Mouse (Mus musculus) G1E (cell line): ENCODE results near the gene Lrrc25. TPM values are rescaled to one million over a fixed set of nuclear protein-coding genes. Genes with fewer than 3 reads are reported as not detected.

Experiments used
- ATAC-seq: 2 replicates; pipeline ENCODE4 v1.8.0; 2016; ENCODE audit warnings: mild to moderate bottlenecking; ENCODE audit not compliant: insufficient number of reproducible peaks, poor library complexity, low FRiP score, severe bottlenecking; ENCODE audit errors: extremely low read depth
- DNase-seq: peaks from one replicate; pipeline ENCODE4 v3.0.0; 2012; ENCODE audit warnings: low spot score
- H3K27me3 ChIP-seq: 2 replicates; pipeline ENCODE4 v1.6.1; 2012; ENCODE audit warnings: mild to moderate bottlenecking, low read length, inconsistent platforms; ENCODE audit not compliant: insufficient read depth
- H3K36me3 ChIP-seq: replicated peaks from 2 replicates; pipeline ENCODE3; 2012; ENCODE audit warnings: mild to moderate bottlenecking, inconsistent platforms
- H3K4me1 ChIP-seq: 2 replicates; pipeline ENCODE4 v1.6.1; 2012; ENCODE audit warnings: low read depth, low read length, inconsistent platforms, mixed read lengths; ENCODE audit not compliant: insufficient read depth
- H3K4me3 ChIP-seq: 2 replicates; pipeline ENCODE4 v1.5.1; 2012; ENCODE audit warnings: low read depth, mild to moderate bottlenecking, inconsistent platforms, low read length, moderate library complexity, mixed read lengths
- H3K9me3 ChIP-seq: replicated peaks from 2 replicates; pipeline ENCODE4 v1.6.1; 2012; ENCODE audit warnings: inconsistent platforms
- CTCF ChIP-seq: IDR thresholded peaks from 2 replicates; pipeline ENCODE4 v1.5.1; 2012; ENCODE audit warnings: low read depth, low read length, inconsistent platforms, mixed read lengths
- GATA1 ChIP-seq: IDR thresholded peaks from 2 replicates; pipeline ENCODE4 v1.6.1; 2012; ENCODE audit warnings: borderline replicate concordance, low read length, inconsistent platforms, mixed read lengths
- GATA2 ChIP-seq: IDR thresholded peaks from 2 replicates; pipeline ENCODE4 v1.6.1; 2012; ENCODE audit warnings: low read depth, low read length, inconsistent platforms, borderline replicate concordance
- POLR2AphosphoS5 ChIP-seq: IDR thresholded peaks from 2 replicates; pipeline ENCODE4 v1.6.1; 2012; ENCODE audit warnings: low read depth, low read length, inconsistent platforms; ENCODE audit not compliant: insufficient replicate concordance
- TAL1 ChIP-seq: conservative IDR thresholded peaks from 2 replicates; pipeline ENCODE4 v1.6.1; 2012; ENCODE audit warnings: low read depth, low read length, inconsistent platforms, mixed read lengths
- polyA plus RNA-seq: library from polyadenylated mRNA; stranded (reverse); fragments of >175 nt; gene quantifications from 2 replicates; pipeline ENCODE4 v1.2.3, GENCODE M21; 2012
- total RNA-seq, 2 experiments: library from RNA; stranded (forward) in 1 of 2; stranded (reverse) in 1 of 2; fragments of 200-1000 nt in 1 of 2; fragments of >200 nt in 1 of 2; fragmentation: Nextera tagmentation in 1 of 2; gene quantifications; 2 replicates each; pipeline ENCODE4 v1.2.3; 2014 to 2017

Lrrc25 gene
- total and polyA plus RNA-seq, 3 experiments, result 1.6 to 2.6 (median 1.6) TPM

- H3K36me3 ChIP-seq, result peaks cover 71% of the 10 kb centered on the region
- H3K27me3 ChIP-seq, result no peaks in the 10 kb centered on the region
- TF ChIP-seq POLR2AphosphoS5 (no peak), CTCF (no peak), GATA1 (no peak), GATA2 (no peak), TAL1 (no peak)
- no peaks in the 10 kb centered on the region for H3K9me3 ChIP-seq
- no peak for DNase-seq
- no peak overlapping the region for H3K4me3 ChIP-seq
- ATAC-seq, result no peak
- H3K4me1 ChIP-seq, result peaks cover 23% of the 10 kb centered on the region
Measured at GRCm38 (mm10) chr8:70655469-70655868, 39.5 kb downstream of the Lrrc25 start.

GRCm38 (mm10) chr8:70656193-70656790, 40.3 kb downstream of the Lrrc25 start:
- Histone ChIP-seq H3K4me1 (peaks cover 29% of the 10 kb centered on the region), H3K27me3 (no peaks in the 10 kb centered on the region), H3K9me3 (no peaks in the 10 kb centered on the region), H3K36me3 (peaks cover 63% of the 10 kb centered on the region), H3K4me3 (no peak overlapping the region)
- DNase-seq (no peak), ATAC-seq (no peak)
- TF ChIP-seq POLR2AphosphoS5 (no peak), CTCF (no peak), TAL1 (no peak), GATA2 (no peak), GATA1 (no peak)

- no peak overlapping the region for H3K4me3 ChIP-seq
- no peaks in the 10 kb centered on the region for H3K27me3 ChIP-seq
- H3K9me3 ChIP-seq, result no peaks in the 10 kb centered on the region
- TF ChIP-seq GATA1 (no peak), GATA2 (no peak), CTCF (no peak), POLR2AphosphoS5 (no peak), TAL1 (no peak)
- DNase-seq (no peak), ATAC-seq (no peak)
- H3K4me1 ChIP-seq, result peaks cover 32% of the 10 kb centered on the region
- H3K36me3 ChIP-seq, result peaks cover 54% of the 10 kb centered on the region
Measured at GRCm38 (mm10) chr8:70657214-70657613, 41.3 kb downstream of the Lrrc25 start.

GRCm38 (mm10) chr8:70657739-70658138, 41.8 kb downstream of the Lrrc25 start:
- no peak overlapping the region for H3K4me3 ChIP-seq
- peaks cover 48% of the 10 kb centered on the region for H3K36me3 ChIP-seq
- no peaks in the 10 kb centered on the region for H3K9me3 ChIP-seq
- no peak for TF ChIP-seq POLR2AphosphoS5
- TF ChIP-seq TAL1, result no peak
- no peak for TF ChIP-seq GATA1
- TF ChIP-seq GATA2, result no peak
- no peak for TF ChIP-seq CTCF
- ATAC-seq (no peak), DNase-seq (no peak)
- H3K27me3 ChIP-seq, result no peaks in the 10 kb centered on the region
- H3K4me1 ChIP-seq, result peaks cover 33% of the 10 kb centered on the region

- H3K4me1 ChIP-seq, result peaks cover 37% of the 10 kb centered on the region
- H3K27me3 ChIP-seq, result no peaks in the 10 kb centered on the region
- H3K9me3 ChIP-seq, result no peaks in the 10 kb centered on the region
- TF ChIP-seq CTCF, result no peak
- TF ChIP-seq GATA1, result no peak
- TF ChIP-seq GATA2, result no peak
- TF ChIP-seq TAL1, result no peak
- no peak for TF ChIP-seq POLR2AphosphoS5
- peak overlapping the region; percentile 84 for H3K4me3 ChIP-seq
- ATAC-seq, result no peak
- peaks cover 41% of the 10 kb centered on the region for H3K36me3 ChIP-seq
- no peak for DNase-seq
Measured at GRCm38 (mm10) chr8:70658897-70659603, 43.1 kb downstream of the Lrrc25 start.

GRCm38 (mm10) chr8:70659604-70660272, 43.8 kb downstream of the Lrrc25 start:
- Histone ChIP-seq H3K4me1 (peaks cover 41% of the 10 kb centered on the region), H3K9me3 (no peaks in the 10 kb centered on the region), H3K36me3 (peaks cover 34% of the 10 kb centered on the region), H3K4me3 (peak overlapping the region; percentile 84), H3K27me3 (no peaks in the 10 kb centered on the region)
- TF ChIP-seq CTCF (no peak), TAL1 (no peak), POLR2AphosphoS5 (no peak), GATA2 (no peak), GATA1 (no peak)
- ATAC-seq (peak; percentile 93), DNase-seq (peak; percentile 95)
